In genomic region chr19:3825044-3825443, GRCm38 (mm10) we compare ENCODE assay signal across 28 mouse cellular contexts.
"Had no signal": no experiment of that assay in that cellular context is flagged by ENCODE, and none has a peak within 500 bp of the region (broad histone marks: within the 10 kb centered on the region; RNA-seq: fewer than 3 reads in every experiment).

No protein-coding gene starts in this region.

- DNase-seq: cerebellum, adult 18-20 months; cerebellum, adult 2 months; cerebellum, adult 8-10 months; cerebellum, adult 9-10 months; cerebellum, adult 9-11 months; cerebellum, postnatal 10 days; cerebellum, postnatal 14 days; cerebellum, postnatal 25 days; cerebellum, postnatal 36 days; embryo, embryonic 11 days; forebrain, postnatal 0 days; gastrocnemius, adult 2 months; gastrocnemius, postnatal 10 days; gastrocnemius, postnatal 14 days; gastrocnemius, postnatal 25 days; gastrocnemius, postnatal 36 days; heart, adult 11 months had no signal

- H3K9ac ChIP-seq: embryonic facial prominence, embryonic 12.5 days; embryonic facial prominence, embryonic 13.5 days; embryonic facial prominence, embryonic 15.5 days; forebrain, embryonic 12.5 days; forebrain, embryonic 13.5 days; forebrain, embryonic 15.5 days; forebrain, postnatal 0 days had no signal

- H3K4me3 ChIP-seq: embryonic facial prominence, embryonic 10.5 days; embryonic facial prominence, embryonic 12.5 days; embryonic facial prominence, embryonic 13.5 days; embryonic facial prominence, embryonic 15.5 days; erythroblast, embryonic 14.5 days; forebrain, embryonic 10.5 days; forebrain, embryonic 12.5 days; forebrain, embryonic 13.5 days; forebrain, embryonic 15.5 days; gastrocnemius, adult 2 months had no signal

- H3K36me3 ChIP-seq: embryonic facial prominence, embryonic 10.5 days; embryonic facial prominence, embryonic 12.5 days; embryonic facial prominence, embryonic 13.5 days; embryonic facial prominence, embryonic 15.5 days; forebrain, embryonic 10.5 days; forebrain, embryonic 12.5 days; forebrain, embryonic 15.5 days had no signal

- ATAC-seq: forebrain, embryonic 13.5 days; forebrain, embryonic 14.5 days; forebrain, embryonic 15.5 days; forebrain, embryonic 16.5 days; forebrain, postnatal 0 days had no signal

- H3K27ac ChIP-seq: embryonic facial prominence, embryonic 10.5 days; embryonic facial prominence, embryonic 12.5 days; embryonic facial prominence, embryonic 13.5 days; embryonic facial prominence, embryonic 15.5 days; forebrain, embryonic 10.5 days; forebrain, embryonic 12.5 days; forebrain, embryonic 13.5 days; forebrain, embryonic 15.5 days; gastrocnemius, adult 2 months had no signal

- H3K27me3 ChIP-seq: embryonic facial prominence, embryonic 12.5 days; embryonic facial prominence, embryonic 13.5 days; embryonic facial prominence, embryonic 15.5 days; forebrain, embryonic 12.5 days; forebrain, embryonic 13.5 days; forebrain, embryonic 15.5 days had no signal

- H3K4me2 ChIP-seq: embryonic facial prominence, embryonic 12.5 days; embryonic facial prominence, embryonic 13.5 days; embryonic facial prominence, embryonic 15.5 days; forebrain, embryonic 12.5 days; forebrain, embryonic 13.5 days; forebrain, embryonic 15.5 days had no signal

- H3K9me3 ChIP-seq: embryonic facial prominence, embryonic 10.5 days; embryonic facial prominence, embryonic 12.5 days; embryonic facial prominence, embryonic 13.5 days; embryonic facial prominence, embryonic 15.5 days; forebrain, embryonic 10.5 days; forebrain, embryonic 12.5 days; forebrain, embryonic 13.5 days; forebrain, embryonic 15.5 days had no signal

- H3K4me1 ChIP-seq: embryonic facial prominence, embryonic 10.5 days; embryonic facial prominence, embryonic 12.5 days; embryonic facial prominence, embryonic 13.5 days; embryonic facial prominence, embryonic 15.5 days; forebrain, embryonic 10.5 days; forebrain, embryonic 12.5 days; forebrain, embryonic 13.5 days; forebrain, embryonic 15.5 days had no signal
